Mouse (Mus musculus) cerebellum, postnatal 36 days (tissue): Measurements from ENCODE around the gene Pde6h.

Experiments used
- DNase-seq, 2 experiments: peaks; one replicate each; pipeline ENCODE4 v3.0.0; 2021 to 2022; ENCODE audit warnings: mixed read lengths in 2 of 2

Pde6h gene

DNA sequence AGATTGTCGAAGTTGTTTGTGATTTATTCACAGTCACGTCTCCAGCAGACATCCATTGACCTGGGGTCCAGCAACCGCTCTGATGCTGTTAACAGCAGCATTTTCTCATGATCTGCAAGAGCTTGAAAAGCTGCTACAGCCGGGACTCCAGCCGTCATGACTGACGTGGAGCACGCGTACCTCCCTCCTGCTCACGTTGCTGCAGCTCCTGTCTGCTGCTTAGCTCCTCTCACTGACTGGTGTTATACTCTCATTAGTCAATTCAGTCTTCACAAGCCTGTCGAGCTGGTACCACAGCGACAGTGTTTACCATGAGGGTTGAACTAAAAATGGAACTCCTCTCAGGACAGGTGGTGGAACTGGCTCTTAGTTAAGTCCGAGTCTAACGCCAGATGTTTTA lies 62.4 kb downstream of the Pde6h start:
- no peak for DNase-seq

DNA sequence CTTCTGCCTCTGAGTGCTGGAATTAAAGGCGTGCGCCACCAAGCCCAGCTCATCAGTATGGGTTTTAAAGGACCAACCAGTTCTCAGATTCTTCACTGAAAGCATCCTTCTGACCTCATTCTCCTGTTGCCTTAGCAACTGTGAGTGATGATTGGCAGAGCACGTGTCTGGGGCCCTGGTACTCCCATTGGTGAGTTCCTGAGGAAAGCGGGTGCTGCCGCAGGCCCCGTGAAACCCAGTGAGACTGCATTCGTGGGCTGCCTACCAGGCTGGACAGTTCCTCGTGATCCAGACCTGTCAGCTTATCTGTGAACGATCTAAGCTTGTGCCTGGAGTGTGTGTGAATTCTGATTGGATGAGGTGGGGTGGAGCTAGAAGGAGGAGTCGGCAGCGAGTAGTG lies 63.1 kb downstream of the Pde6h start:
- DNase-seq: no peak

DNA sequence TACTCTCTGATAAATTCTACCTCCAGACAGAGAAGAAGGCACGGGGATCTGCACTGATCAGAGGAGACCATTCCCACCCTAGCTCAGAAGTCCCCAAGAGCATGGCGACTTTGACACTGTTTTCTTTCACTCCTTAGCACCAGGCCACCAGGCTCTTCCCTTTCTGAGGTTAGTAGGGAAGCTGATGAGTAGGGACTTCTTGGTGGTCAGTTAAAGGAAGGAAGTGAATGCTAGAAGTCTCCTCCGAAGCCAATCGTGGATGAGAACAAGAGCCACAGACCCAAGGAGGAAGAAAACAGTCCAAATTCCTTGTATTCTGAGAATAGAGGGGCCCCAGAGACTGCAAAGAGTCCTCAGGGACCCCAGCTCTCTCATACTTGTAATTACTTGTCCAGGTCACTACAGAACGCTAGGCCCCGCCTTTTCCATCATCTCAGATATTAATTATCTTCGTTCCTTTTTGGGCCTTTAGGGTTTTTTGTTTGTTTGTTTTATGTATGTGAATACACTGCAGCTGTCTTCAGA lies 65.0 kb downstream of the Pde6h start:
- DNase-seq: no peak

DNA sequence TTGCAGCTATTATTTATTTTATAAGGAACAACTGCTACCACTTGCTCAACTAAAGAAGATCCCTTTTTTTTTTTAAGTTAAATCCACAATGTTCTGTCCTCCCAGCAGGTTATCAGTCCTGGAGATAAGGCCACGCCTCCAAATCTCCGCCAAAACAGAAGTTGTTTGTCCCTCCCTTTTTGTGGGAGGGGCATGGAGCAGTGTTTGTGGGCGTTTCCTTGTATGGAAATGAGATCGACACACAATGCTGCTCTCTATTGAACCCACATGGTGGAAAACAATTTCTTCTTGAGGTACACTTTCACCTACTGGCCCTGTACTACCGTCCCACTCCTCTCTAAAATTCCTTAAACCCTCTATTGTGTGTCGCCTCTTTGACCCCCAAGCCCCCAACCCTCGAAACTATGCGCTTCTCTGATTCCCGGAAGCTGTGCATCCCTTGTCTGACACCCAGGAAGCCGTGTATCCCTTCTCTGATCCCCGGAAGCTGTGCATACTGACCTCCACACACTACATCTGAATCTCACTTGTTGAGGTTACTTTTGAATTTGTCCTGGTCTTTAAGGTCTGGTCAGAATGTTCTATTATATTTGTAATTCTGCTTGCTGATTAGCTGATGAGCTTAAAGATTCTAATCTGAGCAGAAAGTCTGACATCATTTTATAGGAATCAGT lies 66.3 kb downstream of the Pde6h start:
- DNase-seq: no peak

DNA sequence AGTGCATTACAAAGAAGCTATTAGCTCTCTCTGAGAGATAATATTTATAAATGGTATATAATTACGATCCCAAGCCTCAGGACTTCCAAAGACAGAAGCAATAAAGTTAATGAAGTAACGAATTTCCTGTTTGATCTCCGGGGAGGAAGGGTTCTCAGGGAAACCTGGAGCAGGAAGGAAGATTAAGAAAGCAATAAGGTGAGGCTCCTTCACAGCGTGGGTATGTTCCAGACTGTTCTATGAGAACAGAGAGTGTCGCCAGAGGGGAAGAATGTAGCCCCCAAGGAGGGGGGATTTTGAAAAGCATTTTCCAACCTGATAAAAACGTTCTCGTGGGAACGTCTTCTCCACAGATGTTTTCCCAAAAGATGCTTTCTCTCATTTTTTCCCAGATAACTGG lies 66.9 kb downstream of the Pde6h start:
- no peak for DNase-seq

DNA sequence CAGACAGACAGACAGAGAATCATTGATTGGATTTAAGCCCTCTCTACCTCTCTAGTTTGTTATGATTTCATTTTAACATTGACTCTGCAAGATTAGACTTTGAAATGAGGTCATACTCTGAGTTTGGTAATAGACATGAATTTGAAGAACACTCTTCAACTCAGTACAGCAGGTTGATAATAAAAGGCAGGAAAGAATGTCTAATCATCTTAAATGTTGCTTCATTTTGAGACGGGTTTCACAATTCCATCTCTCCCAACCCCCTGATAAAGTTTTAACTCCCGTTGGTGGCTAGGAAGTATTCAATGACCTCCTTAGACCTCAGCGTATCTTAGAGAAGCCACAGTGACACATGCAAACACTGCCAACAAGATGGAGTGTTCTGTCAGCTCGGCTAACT lies 69.9 kb downstream of the Pde6h start:
- no peak for DNase-seq

DNA sequence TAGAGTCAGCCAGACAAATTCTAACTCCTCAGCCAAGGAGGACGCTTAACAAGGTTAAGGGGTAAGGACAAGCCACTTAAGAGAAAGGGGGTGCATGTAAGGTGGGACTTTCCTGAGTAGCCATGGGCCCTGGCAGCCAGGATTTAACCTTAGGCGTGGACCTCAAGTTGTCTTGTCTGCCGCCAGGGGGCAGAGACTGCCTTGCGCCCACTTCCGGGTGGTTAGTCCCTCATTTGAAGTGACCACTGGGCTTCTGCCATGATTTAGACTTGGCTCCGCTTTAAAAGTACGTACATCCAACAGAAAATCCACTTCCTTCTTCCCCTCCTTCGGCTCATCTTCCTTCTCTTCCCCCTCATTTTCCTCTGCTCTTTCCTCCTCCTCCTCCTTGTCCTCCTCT lies 71.9 kb downstream of the Pde6h start:
- DNase-seq: no peak

DNA sequence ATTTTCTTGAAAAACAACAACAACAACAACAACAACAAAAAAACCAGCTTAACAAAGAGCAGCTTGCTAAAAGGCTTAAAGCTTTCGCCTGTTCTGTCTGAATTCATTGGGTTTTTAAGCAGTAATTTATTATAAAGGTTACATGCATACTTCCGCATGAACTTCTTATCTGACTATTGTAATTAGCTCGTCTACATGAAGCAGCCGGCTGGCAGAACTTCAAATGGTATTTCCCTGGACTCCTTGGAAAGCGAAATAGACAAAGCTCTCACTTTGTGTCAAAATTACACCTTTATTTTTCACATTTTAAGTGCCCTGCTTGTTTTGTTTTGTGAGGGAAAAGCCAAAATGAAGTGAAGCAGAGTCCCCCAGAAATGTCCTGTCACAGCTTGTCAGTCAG lies 72.7 kb downstream of the Pde6h start:
- DNase-seq: no peak

DNA sequence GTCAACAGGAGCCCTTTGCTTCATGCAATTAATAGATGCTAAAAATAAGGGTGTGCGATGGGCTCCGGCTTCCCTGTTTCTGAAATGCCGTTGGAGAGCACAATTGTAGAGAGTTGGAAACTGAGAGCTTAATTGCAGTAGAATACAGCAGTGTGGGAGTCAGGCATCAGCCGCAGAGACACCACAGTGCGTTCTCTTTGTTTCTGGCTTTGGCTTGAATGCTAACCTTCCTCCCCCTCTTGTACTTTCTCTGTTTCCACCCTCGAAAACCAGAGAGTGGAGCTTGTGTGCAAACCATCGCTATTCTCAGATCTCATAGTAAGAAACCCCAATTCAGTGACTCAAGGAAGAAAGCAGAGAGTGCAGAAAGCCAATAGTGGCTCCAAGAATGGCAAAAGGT lies 74.5 kb downstream of the Pde6h start:
- no peak for DNase-seq

DNA sequence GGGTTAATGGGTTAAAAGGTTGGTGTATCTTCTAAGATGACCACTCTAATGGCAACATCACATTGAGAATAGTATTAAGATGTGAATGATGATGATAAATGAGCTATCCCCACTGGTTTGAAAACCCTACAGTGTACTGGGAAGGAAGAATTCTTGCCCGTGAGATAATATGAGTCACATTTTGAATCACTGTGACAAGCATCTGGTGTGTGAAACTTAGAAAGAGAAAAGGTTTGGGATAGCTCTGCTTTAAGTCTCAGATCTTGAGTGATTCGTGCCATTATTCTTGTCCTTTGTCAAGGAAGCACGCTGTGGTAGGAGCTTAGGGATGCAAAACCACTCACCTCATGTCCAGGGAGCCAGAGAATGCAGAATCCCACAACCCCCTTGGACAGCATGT lies 75.4 kb downstream of the Pde6h start:
- DNase-seq: no peak

DNA sequence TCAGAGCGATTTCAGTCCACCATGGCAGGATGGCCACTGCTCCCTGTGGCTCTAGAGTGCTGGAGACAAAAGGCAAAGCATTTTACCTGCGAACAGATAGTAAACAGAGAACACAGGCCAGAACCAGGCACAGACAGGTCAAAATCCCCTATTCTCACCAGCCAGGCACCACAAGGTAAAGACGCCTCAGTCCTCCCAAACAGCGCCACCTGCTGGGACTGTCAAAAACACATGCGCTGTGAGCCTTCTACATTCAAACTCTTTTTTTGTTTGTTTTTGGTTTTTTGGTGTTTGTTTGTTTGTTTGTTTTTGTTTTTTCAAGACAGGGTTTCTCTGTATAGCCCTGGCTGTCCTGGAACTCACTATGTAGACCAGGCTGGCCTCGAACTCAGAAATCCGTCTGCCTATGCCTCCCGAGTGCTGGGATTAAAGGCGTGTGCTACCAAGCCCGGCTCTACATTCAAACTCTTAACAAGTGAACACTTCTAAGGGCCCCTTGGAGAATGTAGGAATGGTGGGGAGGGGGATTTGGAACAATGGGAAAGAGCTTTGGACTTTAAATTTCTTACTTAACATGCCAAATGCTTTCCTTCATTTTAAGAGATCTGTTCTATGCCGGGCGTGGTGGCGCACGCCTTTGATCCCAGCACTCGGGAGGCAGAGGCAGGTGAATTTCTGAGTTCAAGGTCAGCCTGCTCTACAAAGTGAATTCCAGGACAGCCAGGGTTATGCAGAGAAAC lies 76.2 kb downstream of the Pde6h start:
- DNase-seq: no peak

DNA sequence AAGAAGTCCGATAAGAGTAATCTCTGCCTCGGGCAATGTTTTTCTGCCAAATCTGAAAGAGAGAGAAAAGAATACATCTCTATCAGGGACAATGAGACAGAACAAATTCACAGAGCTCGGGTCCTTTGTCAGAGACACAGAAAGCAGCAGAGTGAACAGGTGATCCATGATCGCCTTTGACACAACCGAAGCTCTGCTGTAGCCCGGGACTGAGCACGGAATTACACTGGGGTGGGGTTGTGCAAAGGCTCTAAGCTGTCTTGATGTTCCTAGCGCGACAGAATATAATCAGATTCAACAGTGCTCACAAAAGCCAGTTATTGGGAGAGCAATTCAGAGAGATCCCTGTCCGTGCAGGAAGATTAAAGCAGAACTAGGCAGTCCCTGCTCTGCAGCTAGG lies 77.1 kb downstream of the Pde6h start:
- DNase-seq: no peak

DNA sequence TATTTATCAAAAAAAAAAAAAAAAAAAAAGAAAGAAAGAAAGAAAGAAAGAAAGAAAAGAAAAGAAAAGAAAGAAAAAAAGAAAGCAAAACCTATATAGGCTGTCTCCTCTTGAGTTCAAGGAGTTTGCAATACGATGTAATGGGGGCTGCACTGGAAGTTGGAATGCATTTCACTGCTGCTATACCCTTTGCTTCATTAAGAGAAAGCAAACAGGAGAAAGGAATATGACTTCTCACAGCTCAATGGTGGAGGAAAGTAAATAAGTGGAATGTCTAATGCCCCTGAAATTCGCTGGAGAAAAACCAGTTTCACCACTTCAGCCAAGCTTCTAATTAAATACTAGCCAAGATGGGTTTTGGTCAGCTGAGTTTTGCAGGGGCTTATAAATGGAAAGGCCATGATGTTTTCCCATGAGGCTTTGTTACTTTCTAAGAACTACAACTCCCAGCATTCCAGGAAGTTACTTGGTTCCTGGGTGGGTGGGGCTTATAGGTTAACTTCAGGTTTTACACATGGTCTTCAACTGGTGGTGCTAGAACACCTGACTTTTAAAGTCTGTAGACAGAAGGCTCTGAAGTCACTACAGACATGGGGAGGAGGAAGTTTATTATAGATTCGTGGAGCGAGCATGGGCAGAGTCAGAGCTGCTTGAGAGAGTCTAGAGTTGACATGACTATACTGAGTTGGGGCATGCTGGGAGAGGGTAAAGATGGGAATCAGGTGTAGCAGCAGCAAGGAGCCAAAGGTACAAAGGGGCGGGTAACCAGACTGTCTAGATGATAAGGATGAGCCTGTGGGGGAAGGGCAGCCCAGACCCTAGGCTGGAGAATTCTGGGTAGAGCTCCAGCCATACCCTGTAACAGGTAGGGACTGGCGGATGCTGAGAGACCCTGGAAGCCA lies 77.9 kb downstream of the Pde6h start:
- no peak for DNase-seq

DNA sequence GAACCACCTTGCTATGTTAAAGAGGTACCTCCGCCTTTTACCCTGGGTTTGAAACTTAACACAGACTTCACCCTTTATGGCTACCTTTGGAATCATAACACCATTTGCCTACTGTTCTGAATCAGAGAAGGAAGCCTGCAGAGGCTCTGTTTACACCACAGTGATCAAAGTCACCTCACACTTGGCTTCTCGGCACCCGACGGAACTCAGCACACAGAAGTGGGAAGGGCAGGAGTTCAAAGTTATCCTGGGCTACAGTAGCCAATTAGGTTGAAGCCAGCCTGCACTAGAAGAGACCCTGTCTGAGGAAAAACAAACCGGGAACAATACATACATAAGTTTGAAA lies 78.5 kb downstream of the Pde6h start:
- no peak for DNase-seq

DNA sequence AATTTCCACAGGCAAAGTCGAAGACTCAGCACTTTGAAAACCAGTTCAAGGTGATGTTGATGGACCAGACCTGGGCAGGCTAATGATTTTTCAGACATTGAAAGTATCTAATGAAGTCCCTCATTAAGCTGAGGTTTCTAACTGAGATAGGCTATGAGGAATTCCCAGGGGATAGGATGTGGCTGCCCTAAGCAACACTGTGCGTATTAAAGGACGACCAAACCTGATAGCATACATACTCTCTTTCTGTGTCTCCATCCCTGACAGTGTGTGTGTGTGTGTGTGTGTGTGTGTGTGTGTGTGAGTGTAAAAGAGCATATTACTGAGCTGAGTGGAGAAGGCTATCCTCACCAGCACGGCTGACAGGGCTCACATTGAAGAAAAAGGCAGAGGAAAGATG lies 80.7 kb downstream of the Pde6h start:
- no peak for DNase-seq

DNA sequence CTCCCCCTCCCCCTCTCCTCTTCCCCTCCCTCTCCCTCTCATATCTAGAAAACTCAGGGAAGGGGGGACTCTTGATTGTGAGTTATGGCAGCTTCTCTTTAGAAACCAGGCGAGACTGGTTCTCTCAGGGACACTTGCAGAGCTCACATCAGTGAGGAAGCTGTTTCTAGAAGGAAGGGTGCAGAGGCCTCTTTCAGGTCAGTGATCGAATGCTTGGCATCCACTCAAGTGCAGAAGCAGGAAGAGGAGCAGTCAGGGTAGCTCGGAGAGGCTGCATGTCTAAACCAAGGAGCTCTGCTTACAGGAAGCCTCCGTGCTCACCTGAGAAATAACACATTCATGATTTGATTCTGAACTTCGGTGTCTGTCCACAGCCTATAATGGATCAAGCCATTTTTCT lies 87.6 kb downstream of the Pde6h start:
- no peak for DNase-seq

DNA sequence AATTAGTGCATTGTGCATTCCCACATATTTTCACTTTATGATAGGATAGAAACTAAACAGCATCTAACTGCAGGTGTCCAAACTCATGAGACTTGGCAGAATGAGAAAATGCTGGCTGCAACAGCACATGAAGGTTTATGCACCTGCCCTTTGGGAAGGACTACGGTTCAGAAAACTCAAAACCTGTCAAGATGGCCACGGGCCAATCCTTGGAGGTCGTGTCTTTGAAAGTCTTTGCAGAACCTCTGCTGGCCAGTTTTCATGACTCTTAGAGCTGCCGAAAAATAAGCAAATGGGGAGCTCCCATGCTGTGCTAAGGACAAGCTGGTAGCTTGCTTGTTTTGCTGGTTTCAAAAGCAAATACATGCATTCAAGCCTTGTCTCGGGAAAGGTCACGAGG lies 90.7 kb downstream of the Pde6h start:
- DNase-seq: peak; percentile 18 to 34

DNA sequence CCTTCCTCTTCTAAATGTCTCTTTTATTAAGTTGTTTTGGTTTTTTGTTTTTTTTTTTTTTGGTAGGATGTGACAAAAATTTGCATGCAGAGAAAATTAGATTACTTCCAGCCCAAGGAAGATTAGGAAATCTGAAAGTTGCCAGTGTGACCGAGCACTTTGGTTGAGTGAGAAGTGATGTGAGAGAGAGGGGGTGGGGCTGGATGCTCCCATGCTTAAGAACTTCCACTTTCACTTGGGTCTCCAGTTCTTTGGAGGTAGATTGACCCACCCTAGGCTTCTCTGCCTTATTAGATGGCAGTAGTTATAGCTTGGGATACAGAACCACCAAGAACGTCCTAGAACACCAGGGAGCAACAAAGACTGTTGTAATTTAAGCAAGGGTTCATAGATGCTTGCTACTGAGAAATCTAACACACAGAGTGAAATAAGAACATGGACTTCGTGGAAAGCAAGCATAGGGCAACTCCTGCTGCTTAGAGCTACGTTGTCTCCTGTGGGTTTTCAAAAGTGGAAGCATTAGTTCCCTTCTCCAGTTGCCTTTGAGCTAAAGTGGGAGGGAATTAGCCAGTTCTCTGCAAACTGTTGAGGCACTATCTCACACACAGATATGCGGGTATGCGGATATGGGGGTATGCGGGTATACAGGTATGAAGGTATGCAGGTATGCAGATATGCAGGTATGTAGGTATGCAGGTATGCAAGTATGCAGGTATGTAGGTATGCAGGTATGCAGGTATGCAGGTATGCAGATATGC lies 93.8 kb downstream of the Pde6h start:
- DNase-seq: no peak
